Mouse (Mus musculus) activated CD4-positive, CD25-positive, alpha-beta regulatory T cell, adult 9 weeks (primary cell): ENCODE measurements around the gene Aspscr1. TPM values are rescaled to one million over a fixed set of nuclear protein-coding genes. Genes with fewer than 3 reads are reported as not detected.

Source experiments
- polyA plus RNA-seq: library from polyadenylated mRNA; unstranded; fragments of 100-300 nt; shearing (Covaris generic); gene quantifications from one replicate; pipeline ENCODE4 v1.2.1, GENCODE M21; 2017

Gene Aspscr1
- polyA plus RNA-seq: 132 TPM

DNA sequence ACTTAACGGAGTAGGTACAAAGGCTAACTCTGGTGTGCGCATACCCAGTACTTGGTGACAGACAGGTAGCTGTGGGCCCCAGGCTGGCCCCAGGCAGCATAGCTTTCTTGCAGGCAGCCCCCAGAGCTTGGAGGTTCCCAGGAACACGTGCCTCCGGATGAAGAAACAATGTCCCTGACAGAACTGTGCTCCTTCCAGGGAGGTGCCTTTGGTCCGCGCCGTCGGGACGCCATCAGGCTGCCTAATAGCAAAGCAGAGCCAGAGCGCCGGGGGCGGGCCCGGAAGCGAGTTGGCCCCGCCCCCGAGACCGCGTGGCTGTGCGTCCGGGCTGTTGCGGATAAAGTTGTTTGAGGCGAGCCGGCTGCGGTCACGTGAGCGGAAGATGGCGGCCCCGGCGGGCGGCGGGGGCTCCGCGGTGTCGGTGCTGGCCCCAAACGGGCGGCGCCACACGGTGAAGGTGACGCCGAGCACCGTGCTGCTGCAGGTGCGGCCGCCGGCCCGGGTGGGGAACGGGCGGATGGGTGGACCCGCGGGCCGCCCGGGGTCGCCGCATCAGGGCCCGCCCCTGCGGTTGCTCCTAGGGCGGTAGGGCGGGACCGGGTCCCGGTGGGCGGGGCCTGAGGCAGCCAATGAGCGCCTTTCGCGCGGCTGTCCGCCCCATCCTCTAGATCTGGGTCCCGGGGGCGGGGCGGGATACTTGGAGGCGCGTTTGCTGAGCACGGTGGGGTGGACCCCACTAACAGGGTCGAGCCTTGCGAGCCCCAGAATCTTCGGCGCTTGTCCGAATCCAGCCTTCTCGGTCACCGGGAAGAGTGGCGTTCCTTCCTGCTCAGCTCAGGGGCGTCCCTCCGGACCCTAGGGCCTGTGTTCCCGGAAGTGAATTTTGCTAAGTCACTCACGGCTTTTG, at the start of gene Aspscr1:
Gene Aspscr1 (plus strand): TSS at position 287 of the 907 bp plus-strand sequence.

DNA sequence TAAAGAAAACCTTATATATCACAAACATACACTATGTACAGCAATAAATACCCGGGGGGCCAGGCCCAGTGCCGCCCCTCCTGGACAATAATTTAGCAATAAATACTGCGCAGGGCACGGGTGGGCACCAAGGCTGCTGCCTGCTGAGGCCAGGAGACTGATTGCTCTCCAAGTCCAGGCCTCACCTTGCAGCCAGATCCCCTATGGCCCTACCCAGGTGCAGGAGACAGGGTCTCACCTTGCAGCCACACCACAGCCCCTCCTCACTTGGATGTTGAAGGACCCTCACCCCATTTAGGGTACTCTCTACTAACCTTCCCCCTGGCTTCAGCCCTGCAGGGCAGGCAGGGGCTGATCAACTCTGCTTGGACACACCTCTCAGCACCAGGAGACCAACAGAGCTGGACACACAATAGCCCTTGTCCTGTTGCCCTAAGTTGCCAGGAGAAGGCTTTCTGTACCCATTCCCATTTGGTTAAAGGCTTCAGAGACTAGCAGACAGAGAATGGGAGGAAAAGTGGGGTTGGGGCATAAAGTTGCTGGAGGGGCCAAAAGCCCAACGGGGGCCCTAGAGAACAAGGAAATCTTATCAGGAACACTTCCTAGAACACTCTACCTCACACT, 47.5 kb upstream of the Aspscr1 start, which contains the start of gene Sirt7:
Gene Sirt7 (minus strand): TSS at position 89 of the 624 bp plus-strand sequence.

DNA sequence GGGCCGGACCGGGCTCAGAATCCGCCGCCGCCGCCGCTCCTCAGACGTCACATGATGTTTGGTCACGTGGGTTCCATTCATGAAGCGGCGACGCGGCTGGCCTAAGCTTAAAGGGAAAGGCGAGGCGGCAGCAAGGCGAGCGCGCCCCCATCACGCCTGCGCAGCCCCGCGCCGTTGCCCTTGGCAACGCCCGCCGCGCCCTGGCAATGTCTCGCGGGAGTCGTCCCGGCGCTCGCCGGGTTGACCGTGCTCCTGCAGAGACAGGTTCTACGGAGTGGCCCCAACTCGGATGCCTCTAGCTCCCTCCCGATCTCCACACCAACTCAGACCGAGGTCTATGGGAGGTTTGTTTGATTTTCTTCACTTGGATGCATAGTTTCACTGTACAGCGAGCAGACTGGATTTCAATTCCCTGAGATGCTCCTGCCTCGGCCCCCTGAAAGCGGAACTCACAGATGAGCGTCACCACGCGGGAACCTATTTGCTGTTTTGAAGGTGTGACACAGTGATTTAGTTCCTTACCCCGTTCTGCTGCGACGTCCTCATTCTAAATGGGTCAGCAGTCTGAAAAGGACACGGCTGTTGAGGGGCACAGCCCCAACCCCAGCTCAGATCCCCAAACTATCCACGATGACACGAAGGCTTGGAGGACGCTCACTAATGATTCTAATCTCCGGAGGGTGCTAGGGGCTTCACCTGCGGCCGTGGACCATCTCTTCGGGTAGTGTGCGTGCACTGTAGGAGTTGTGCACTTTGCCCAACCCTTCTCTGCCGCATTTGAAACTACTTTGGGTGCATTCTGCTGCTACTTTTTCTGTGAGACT, 39.0 kb upstream of the Aspscr1 start, which contains the start of gene Mafg:
Gene Mafg (minus strand): TSS at position 81 of the 824 bp plus-strand sequence.

DNA sequence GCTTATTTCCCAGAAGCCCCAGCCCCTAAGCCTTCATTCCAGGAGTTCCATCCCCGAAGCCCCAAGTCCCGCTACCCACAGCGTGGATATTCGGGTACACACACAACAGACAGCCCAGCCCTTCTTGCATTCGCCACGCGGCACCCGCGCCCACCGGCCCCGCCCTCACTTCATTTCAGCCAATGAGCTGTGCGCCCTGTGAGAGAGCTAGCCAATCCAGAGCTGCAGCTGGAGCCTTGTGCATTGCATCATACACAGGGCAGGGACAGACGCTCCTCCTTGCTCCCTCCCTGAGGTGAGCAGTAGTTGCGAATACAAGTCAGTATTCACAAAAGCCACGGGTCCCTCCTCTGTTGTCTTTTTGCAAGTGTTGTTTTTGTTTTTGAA, 29.2 kb upstream of the Aspscr1 start, which contains the start of gene Pycr1:
Gene Pycr1 (minus strand): TSS at position 169 of the 387 bp plus-strand sequence.

GRCm38 (mm10) chr11:120648001-120648476, 24.7 kb upstream of the Aspscr1 start, which contains the start of gene Myadml2:
Gene Myadml2, minus strand, starts transcription at chr11:120648158.

GRCm38 (mm10) chr11:120661076-120661460, 11.7 kb upstream of the Aspscr1 start, which contains the start of gene Notum:
Gene Notum, minus strand, starts transcription at chr11:120661175.

GRCm38 (mm10) chr11:120713580-120714518, 41.1 kb downstream of the Aspscr1 start, which contains the start of the genes Cenpx and Lrrc45:
Gene Cenpx, minus strand, starts transcription at chr11:120713738.
Gene Lrrc45, plus strand, starts transcription at chr11:120713925.

DNA sequence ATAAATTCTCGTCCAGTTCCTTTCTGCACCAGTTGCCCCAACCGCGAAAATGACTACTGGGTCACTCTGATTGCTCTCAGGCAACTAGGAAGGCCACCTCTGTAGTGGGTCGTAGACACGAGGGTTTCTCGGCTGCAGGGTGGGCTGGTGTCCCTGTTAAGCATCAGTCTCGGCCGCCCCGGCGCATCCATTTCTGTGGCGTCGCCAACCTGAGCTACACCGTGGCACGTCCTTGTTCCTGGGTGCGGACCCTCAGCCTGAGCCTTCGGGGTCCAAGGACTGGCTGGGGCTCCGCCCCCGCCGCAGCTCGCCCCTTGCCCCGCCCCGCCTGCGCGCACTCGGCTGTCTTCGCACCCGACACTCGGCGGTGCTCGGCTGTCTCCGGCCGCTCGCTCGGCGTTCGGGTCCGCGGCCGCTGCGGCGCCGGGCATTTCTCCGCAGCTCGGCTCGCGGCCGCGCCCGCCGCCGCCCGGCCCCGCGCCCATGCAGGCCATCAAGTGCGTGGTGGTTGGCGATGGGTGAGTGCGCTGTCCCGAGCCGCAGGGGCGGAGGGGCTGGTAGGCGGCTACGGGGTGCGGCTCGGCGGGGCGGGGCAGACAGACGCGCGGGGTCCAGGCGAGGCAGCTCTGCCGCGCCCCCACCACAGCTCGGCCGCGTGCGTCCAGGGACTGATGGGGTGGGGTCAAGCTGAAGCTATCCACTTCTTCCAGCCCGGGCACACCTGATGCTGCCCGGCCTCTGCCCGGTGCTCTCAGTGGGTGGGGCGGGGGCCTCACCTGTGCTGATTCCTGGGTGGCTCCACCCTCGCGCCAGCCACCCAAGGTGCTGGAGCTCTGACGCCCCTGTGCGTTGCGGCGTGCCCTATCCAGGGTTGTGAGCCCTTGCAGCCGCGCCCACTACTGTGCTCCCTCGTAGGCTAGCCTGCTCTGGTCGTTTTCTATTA, 48.6 kb downstream of the Aspscr1 start, which contains the start of gene Rac3:
Gene Rac3 (plus strand): TSS at position 347 of the 943 bp plus-strand sequence.

DNA sequence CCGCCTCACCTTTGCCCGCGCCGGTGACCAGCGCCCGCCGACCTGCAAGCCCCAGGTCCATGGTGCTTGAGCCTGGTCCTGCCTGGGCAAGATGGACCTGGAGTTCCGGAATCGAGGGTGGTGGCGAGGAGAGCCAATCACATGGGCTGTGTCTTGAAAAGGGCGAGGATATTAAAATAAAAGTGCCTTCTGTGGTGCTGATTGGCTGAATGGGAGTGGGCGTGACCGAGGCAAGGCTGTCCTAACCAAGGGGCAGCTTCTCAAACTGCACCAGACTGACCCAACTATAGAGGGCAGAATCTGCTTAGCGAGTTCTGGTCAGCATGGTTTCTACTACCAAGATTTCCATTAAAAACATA, 54.4 kb downstream of the Aspscr1 start, which contains the start of gene Dcxr:
Gene Dcxr (minus strand): TSS at position 113 of the 359 bp plus-strand sequence.

GRCm38 (mm10) chr11:120731858-120732680, 59.3 kb downstream of the Aspscr1 start, which contains the start of gene Cbr2:
Gene Cbr2, minus strand, starts transcription at chr11:120732114.

Other genes starting within 250 kb of the Aspscr1 start
- 10.3 TPM for gene Nploc4, start 235.3 kb upstream of the Aspscr1 start, polyA plus RNA-seq
- gene Tspan10, start 230.3 kb upstream of the Aspscr1 start, polyA plus RNA-seq: not detected
- gene Pde6g, start 219.5 kb upstream of the Aspscr1 start, polyA plus RNA-seq: 0.45 TPM
- 11.6 TPM for gene Oxld1, start 214.9 kb upstream of the Aspscr1 start, polyA plus RNA-seq
- 51.9 TPM for gene Ccdc137, start 214.9 kb upstream of the Aspscr1 start, polyA plus RNA-seq
- gene Arl16, start 205.4 kb upstream of the Aspscr1 start, polyA plus RNA-seq: 36.2 TPM
- gene Mrpl12, start 188.4 kb upstream of the Aspscr1 start, polyA plus RNA-seq: 82.5 TPM
- gene Slc25a10, start 181.1 kb upstream of the Aspscr1 start, polyA plus RNA-seq: 8.4 TPM
- gene Gcgr, start 142.3 kb upstream of the Aspscr1 start, polyA plus RNA-seq: not detected
- 101 TPM for gene Mcrip1, start 123.2 kb upstream of the Aspscr1 start, polyA plus RNA-seq
- not detected for gene Ppp1r27, start 121.8 kb upstream of the Aspscr1 start, polyA plus RNA-seq
- gene P4hb, start 99.7 kb upstream of the Aspscr1 start, polyA plus RNA-seq: 240 TPM
- gene Arhgdia, start 91.3 kb upstream of the Aspscr1 start, polyA plus RNA-seq: 868 TPM
- gene Alyref, start 74.6 kb upstream of the Aspscr1 start, polyA plus RNA-seq: 6.0 TPM
- 135 TPM for gene Anapc11, start 74.6 kb upstream of the Aspscr1 start, polyA plus RNA-seq
- 0.55 TPM for gene Npb, start 64.5 kb upstream of the Aspscr1 start, polyA plus RNA-seq
- gene Pcyt2, start 55.0 kb upstream of the Aspscr1 start, polyA plus RNA-seq: 156 TPM
- 199 TPM for gene Sirt7, start 47.7 kb upstream of the Aspscr1 start, polyA plus RNA-seq
- gene Mafg, start 39.4 kb upstream of the Aspscr1 start, polyA plus RNA-seq: 11.0 TPM
- gene Pycr1, start 29.2 kb upstream of the Aspscr1 start, polyA plus RNA-seq: 0.64 TPM
- gene Myadml2, start 24.8 kb upstream of the Aspscr1 start, polyA plus RNA-seq: not detected
- not detected for gene Notum, start 11.8 kb upstream of the Aspscr1 start, polyA plus RNA-seq
- gene Cenpx, start 40.8 kb downstream of the Aspscr1 start, polyA plus RNA-seq: 117 TPM
- gene Lrrc45, start 41.0 kb downstream of the Aspscr1 start, polyA plus RNA-seq: 70.9 TPM
- gene Rac3, start 48.5 kb downstream of the Aspscr1 start, polyA plus RNA-seq: not detected
- 19.4 TPM for gene Dcxr, start 54.3 kb downstream of the Aspscr1 start, polyA plus RNA-seq
- gene Cbr2, start 59.1 kb downstream of the Aspscr1 start, polyA plus RNA-seq: not detected
- gene Hmga1b, start 89.8 kb downstream of the Aspscr1 start, polyA plus RNA-seq: 1.3 TPM
- gene Rfng, start 111.2 kb downstream of the Aspscr1 start, polyA plus RNA-seq: 2.7 TPM
- gene Gps1, start 111.3 kb downstream of the Aspscr1 start, polyA plus RNA-seq: 152 TPM
- gene Dus1l, start 123.4 kb downstream of the Aspscr1 start, polyA plus RNA-seq: 70.6 TPM
- gene Fasn, start 151.6 kb downstream of the Aspscr1 start, polyA plus RNA-seq: 68.8 TPM